Mouse (Mus musculus): ENCODE data around the gene Klk8. TPM values are rescaled to one million over a fixed set of nuclear protein-coding genes. Genes with fewer than 3 reads are reported as not detected.
A peak's percentile ranks its signal among the peaks of the same experiment; 100 is the strongest.

Klk8 gene
- polyA plus RNA-seq, 1 experiment from 2014 or later: 6.4 TPM

DNA sequence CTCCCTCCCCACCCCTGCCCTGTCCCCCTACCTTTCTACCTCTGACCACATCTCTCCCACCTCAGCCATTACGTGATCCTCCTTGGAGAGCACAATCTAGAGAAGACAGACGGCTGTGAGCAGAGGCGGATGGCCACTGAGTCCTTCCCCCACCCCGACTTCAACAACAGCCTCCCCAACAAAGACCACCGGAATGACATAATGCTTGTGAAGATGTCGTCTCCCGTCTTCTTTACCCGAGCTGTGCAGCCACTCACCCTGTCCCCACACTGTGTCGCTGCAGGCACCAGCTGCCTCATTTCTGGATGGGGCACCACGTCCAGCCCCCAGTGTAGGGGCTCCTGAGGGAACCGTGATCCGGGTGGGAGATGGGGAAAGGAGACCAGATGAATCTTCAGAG is 20.0 kb upstream of the Klk8 start:
- no peak overlapping the region for H3K27ac ChIP-seq (replicated peaks)
- WGBS: 85% methylated on average over 12 of the region's 12 CpGs
- no peak for ATAC-seq (replicated peaks)

DNA sequence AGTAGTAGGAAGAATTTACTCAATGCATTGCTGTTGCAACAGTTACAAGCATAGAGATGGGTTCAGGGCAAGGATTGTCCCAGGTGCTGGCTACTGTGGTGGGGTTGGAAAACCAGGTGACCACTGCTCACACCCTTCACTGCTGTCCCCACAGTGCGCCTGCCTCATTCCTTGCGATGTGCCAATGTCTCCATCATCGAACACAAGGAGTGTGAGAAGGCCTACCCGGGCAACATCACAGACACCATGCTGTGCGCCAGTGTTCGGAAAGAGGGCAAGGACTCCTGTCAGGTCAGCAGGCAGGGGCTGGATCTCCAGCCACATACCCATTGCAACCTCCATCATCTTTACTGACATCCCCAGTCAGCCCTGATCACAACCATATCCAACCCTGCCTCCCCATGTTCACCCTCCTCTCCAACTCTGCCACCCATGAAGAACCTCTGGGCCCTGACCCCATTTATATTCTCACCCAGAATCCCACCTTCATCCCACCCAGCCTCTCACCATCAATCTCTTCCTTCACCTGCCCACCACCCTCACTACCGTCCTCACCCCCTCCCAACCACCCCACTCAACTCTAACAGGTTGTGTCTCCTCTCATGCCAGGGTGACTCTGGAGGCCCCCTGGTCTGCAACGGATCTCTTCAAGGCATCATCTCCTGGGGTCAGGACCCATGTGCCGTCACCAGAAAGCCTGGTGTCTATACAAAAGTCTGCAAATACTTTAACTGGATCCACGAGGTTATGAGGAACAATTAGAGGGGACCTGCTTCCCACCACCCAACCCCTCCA is 19.0 kb upstream of the Klk8 start:
- ATAC-seq (replicated peaks): no peak
- H3K4me2 ChIP-seq (replicated peaks): no peak overlapping the region
- H3K27ac ChIP-seq (replicated peaks): no peak overlapping the region
- 93% methylated on average over 10 of the region's 10 CpGs for WGBS
- no peaks in the 10 kb centered on the region for H3K9me3 ChIP-seq
- no peak overlapping the region for H3K4me3 ChIP-seq
- H3K9ac ChIP-seq (replicated peaks): no peak overlapping the region
- H3K4me1 ChIP-seq: peaks cover 5% of the 10 kb centered on the region
- no peaks in the 10 kb centered on the region for H3K36me3 ChIP-seq
- 0 out of 2 replicates have a peak, but pooled peaks cover 4% of the 10 kb centered on the region for H3K27me3 ChIP-seq

More for the DNA sequence above, 20.0 kb upstream of the Klk8 start:
- Histone ChIP-seq H3K4me1 (peaks cover 2% of the 10 kb centered on the region), H3K27me3 (no peaks in the 10 kb centered on the region), H3K9me3 (no peaks in the 10 kb centered on the region), H3K36me3 (no peaks in the 10 kb centered on the region), H3K9ac (replicated peaks) (no peak overlapping the region), H3K4me2 (replicated peaks) (no peak overlapping the region), H3K4me3 (no peak overlapping the region)

DNA sequence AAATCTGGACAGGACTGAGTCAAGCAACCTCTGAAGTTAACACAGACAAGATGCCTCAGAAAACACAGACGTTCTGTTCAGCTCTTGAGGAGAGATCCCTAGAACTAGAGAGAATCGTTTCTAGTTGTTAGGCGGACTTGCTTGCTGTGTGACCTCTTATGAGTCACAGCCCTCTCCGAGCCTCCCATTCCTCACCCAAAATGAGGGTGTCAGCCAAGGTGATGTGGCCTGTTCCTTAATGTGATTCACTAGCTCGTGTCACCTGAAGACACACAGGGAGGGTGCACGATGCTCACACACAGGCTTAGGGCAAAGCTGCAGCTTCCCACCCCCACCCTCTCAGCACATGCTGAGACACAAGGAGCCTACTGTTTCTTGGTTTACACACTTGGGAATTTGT is 17.1 kb upstream of the Klk8 start:
- H3K9me3 ChIP-seq: no peaks in the 10 kb centered on the region
- no peaks in the 10 kb centered on the region for H3K36me3 ChIP-seq
- WGBS: 65% methylated on average over 6 of the region's 6 CpGs
- no peak overlapping the region for H3K9ac ChIP-seq (replicated peaks)
- no peak overlapping the region for H3K4me3 ChIP-seq
- H3K4me2 ChIP-seq (replicated peaks): no peak overlapping the region
- ATAC-seq (replicated peaks): no peak
- peaks cover 5% of the 10 kb centered on the region for H3K4me1 ChIP-seq
- H3K27me3 ChIP-seq: 0 out of 2 replicates have a peak, but pooled peaks cover 4% of the 10 kb centered on the region
- no peak overlapping the region for H3K27ac ChIP-seq (replicated peaks)

DNA sequence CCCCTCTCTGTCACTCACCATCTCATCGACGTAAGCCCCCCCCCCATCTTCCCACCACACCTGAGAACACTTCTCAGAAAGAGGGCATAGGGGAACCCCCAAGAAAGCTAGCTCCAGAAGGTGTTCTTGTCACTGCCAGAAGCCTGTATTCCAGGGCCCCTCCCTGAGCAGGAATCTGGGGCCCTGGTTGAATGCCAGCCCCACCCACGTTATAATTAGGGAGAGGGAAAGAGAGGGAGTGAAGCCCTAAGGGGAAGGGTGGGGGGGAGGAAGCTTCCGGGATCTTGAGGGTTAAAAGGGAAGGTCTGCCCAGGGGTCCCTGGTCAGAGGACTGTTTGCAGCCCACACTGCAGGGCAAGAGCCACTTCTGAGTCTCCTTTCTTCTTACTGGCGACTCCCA is 16.6 kb upstream of the Klk8 start, which contains the start of gene Klk10:
Gene Klk10, plus strand, starts transcription at position 290 of the 400 bp plus-strand sequence.
- WGBS: 45% methylated on average over 5 of the region's 5 CpGs
- 0 out of 2 replicates have a peak, but pooled peaks cover 4% of the 10 kb centered on the region for H3K27me3 ChIP-seq
- no peaks in the 10 kb centered on the region for H3K9me3 ChIP-seq
- peaks cover 5% of the 10 kb centered on the region for H3K4me1 ChIP-seq
- no peak within 1 kb of the TSS for H3K4me2 ChIP-seq (replicated peaks)
- no peak for ATAC-seq (replicated peaks)
- no peaks in the 10 kb centered on the region for H3K36me3 ChIP-seq
- no peak within 1 kb of the TSS for H3K27ac ChIP-seq (replicated peaks)
- H3K9ac ChIP-seq (replicated peaks): no peak within 1 kb of the TSS
- no peak within 1 kb of the TSS for H3K4me3 ChIP-seq

DNA sequence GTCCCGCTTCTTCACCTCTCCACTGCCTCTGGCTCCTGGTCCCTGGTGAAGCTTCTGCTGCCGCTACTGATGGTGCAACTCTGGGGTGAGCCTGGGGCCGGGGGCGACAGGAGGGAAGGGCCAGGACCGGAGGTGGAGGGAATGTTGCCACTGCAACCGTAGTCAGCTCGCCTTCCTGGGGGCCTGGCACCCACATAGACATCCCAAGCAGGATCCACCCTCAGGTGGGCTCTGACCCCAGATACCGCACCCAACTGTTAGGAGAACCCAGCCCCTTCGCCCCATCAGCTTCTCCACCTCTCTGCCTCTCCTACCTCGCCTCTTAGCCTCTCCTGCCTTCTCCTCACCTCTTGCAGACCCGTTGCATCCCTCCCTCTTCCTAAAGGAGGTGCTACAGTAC is 15.8 kb upstream of the Klk8 start:
- H3K4me2 ChIP-seq (replicated peaks): no peak overlapping the region
- H3K27me3 ChIP-seq: 0 out of 2 replicates have a peak, but pooled peaks cover 4% of the 10 kb centered on the region
- H3K4me1 ChIP-seq: peaks cover 5% of the 10 kb centered on the region
- 92% methylated on average over 11 of the region's 11 CpGs for WGBS
- H3K27ac ChIP-seq (replicated peaks): no peak overlapping the region
- no peaks in the 10 kb centered on the region for H3K9me3 ChIP-seq
- no peak overlapping the region for H3K9ac ChIP-seq (replicated peaks)
- no peaks in the 10 kb centered on the region for H3K36me3 ChIP-seq
- no peak for ATAC-seq (replicated peaks)
- H3K4me3 ChIP-seq: no peak overlapping the region

DNA sequence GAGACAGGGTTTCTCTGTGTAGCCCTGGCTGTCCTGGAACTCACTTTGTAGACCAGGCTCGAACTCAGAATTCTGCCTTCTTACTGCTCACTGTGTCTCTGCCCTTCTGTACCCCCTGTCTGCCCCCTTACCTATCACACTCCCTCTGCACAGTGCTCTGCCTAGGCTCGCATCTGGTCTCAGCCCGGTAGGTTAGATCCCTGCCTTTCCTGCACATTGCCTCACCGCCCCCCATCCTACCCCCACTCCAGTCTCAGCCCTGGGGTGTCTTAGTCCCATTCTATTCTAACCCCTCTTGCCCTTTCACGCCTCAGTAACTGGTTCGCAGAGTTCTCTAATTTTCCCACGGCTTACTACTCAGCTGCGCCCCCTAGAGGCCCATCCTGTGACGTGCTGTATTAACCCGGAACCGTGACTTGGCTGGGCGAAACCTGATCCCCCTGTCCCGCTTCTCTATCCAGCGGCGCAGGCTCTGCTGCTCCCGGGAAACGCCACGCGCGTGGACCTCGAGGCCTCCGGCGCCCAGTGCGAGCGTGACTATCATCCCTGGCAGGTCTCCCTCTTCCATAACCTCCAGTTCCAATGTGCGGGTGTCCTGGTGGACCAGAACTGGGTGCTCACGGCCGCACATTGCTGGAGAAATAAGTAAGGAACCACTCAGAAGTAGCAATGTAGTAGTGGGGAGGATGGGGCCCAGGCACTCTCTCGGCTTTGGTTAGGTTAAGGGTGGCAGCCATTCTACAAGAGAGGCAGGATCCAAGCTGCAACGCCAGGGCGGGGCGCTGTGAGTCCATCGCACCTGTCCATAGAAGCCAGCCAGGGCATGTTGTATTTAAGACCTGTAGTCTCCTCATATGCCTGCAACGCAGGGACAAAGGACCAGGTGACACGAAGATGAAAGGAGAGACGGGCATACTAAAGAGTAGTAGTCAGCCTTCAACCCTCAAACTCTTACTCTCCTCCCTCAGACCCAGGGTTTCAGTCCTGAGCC is 14.8 kb upstream of the Klk8 start:
- Histone ChIP-seq H3K9ac (replicated peaks) (peak overlapping the region; percentile 43; the same call in 1 of the 2 replicates), H3K4me3 (peak overlapping the region; percentile 34), H3K36me3 (no peaks in the 10 kb centered on the region), H3K4me2 (replicated peaks) (peak overlapping the region; percentile 69), H3K27ac (replicated peaks) (no peak overlapping the region), H3K4me1 (peaks cover 5% of the 10 kb centered on the region), H3K9me3 (no peaks in the 10 kb centered on the region), H3K27me3 (0 out of 2 replicates have a peak, but pooled peaks cover 4% of the 10 kb centered on the region)
- WGBS: 7% methylated on average over 36 of the region's 36 CpGs
- ATAC-seq (replicated peaks): peak; percentile 59

DNA sequence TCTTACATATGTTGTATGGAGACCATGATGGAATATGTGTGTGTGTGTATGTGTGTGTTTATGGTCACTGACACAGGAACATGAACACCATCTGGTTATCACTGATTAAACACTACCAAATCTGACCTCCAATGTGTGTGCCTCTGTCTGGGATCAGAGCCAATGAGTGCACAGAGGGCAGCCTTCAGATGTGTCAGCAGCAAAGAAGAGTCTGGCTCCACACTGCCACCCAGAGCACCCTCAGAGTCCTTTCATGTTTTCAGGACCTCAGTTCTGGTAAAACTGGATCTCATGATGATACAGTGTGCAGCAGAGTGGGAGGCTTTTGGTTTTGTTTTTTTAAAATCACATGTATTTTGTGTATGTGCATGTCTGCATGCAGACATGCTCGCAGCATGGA is 12.1 kb upstream of the Klk8 start:
- Histone ChIP-seq H3K27me3 (0 out of 2 replicates have a peak, but pooled peaks cover 4% of the 10 kb centered on the region), H3K27ac (replicated peaks) (no peak overlapping the region), H3K9ac (replicated peaks) (no peak overlapping the region), H3K36me3 (no peaks in the 10 kb centered on the region), H3K4me3 (no peak overlapping the region), H3K4me1 (peaks cover 5% of the 10 kb centered on the region), H3K9me3 (no peaks in the 10 kb centered on the region), H3K4me2 (replicated peaks) (no peak overlapping the region)
- WGBS: 91% methylated on average over 1 of the region's 1 CpGs
- no peak for ATAC-seq (replicated peaks)

DNA sequence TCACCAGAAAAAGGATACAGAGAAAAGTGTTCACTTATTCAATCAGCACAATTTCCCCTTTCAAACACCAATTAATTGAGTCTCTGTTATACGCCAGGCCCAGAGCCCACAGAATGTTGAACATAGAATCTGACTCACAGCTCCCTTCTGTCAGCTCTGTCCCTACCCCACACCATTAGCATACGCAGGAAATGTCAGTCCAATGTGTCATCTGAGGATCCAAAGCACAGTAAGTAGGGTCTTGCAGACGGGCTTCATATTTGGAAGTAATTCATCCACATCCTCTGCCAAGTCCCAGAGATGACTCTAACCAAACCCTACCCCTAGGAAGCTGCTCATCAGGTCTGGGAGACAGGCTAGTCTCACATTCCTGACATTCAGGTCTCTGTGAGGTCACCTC is 9.3 kb upstream of the Klk8 start:
- no peak overlapping the region for H3K27ac ChIP-seq (replicated peaks)
- H3K9ac ChIP-seq (replicated peaks): no peak overlapping the region
- ATAC-seq (replicated peaks): no peak
- no peak overlapping the region for H3K4me3 ChIP-seq
- H3K27me3 ChIP-seq: 0 out of 2 replicates have a peak, but pooled peaks cover 3% of the 10 kb centered on the region
- no peaks in the 10 kb centered on the region for H3K36me3 ChIP-seq
- H3K9me3 ChIP-seq: no peaks in the 10 kb centered on the region
- H3K4me2 ChIP-seq (replicated peaks): no peak overlapping the region
- H3K4me1 ChIP-seq: no peaks in the 10 kb centered on the region
- WGBS: 67% methylated on average over 3 of the region's 3 CpGs

DNA sequence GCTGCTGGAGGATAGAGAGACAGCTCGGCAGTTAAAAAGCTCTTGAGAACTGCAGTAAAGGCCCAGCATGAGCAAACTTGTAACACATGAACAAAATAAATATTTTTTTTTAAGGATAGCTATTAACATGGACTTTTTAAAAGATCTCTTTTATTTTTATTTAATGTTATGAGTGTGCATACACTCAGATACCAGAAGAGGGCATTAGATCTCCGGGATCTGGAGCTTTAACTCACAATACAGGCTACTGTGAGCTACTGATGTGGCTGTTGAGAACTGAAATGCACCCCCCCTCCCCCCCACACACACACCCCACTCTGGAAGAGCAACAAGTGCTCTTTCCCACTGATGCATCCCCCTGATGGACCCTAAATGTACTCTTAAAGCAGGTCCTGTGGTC is 8.1 kb upstream of the Klk8 start:
- Histone ChIP-seq H3K4me2 (replicated peaks) (no peak overlapping the region), H3K9me3 (no peaks in the 10 kb centered on the region), H3K9ac (replicated peaks) (no peak overlapping the region), H3K36me3 (no peaks in the 10 kb centered on the region), H3K27ac (replicated peaks) (no peak overlapping the region), H3K4me1 (no peaks in the 10 kb centered on the region), H3K27me3 (0 out of 2 replicates have a peak, but pooled peaks cover 3% of the 10 kb centered on the region), H3K4me3 (no peak overlapping the region)
- 74% methylated on average over 2 of the region's 2 CpGs for WGBS
- no peak for ATAC-seq (replicated peaks)

DNA sequence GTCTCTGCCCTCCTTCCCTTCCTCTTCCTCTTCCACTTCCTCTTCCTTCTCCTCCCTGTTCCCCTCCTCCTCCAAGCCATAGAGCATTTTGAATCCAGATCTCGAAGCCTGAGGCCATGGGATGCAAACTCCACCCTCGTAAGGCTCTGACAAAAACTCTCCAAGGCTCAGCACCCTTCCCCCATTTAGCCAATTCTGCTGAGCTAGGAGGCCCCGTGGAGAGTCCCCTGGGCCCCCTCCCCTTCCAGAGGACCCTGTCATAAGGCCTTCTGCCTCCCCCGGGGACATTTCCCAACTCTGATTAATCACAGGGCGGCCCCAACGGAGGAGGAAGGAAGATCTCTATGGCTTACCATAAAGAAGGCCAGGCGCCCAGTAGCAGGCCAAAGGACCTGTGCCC is 5.8 kb upstream of the Klk8 start, which contains the start of gene Klk9:
Gene Klk9, plus strand, starts transcription at position 301 of the 400 bp plus-strand sequence.
- WGBS: 77% methylated on average over 7 of the region's 7 CpGs
- Histone ChIP-seq H3K9me3 (no peaks in the 10 kb centered on the region), H3K4me1 (peaks cover 6% of the 10 kb centered on the region), H3K27ac (replicated peaks) (no peak within 1 kb of the TSS), H3K9ac (replicated peaks) (no peak within 1 kb of the TSS), H3K4me3 (no peak within 1 kb of the TSS), H3K27me3 (peaks cover 20% of the 10 kb centered on the region; the same call in 1 of the 2 replicates), H3K4me2 (replicated peaks) (no peak within 1 kb of the TSS), H3K36me3 (no peaks in the 10 kb centered on the region)
- ATAC-seq (replicated peaks): no peak

DNA sequence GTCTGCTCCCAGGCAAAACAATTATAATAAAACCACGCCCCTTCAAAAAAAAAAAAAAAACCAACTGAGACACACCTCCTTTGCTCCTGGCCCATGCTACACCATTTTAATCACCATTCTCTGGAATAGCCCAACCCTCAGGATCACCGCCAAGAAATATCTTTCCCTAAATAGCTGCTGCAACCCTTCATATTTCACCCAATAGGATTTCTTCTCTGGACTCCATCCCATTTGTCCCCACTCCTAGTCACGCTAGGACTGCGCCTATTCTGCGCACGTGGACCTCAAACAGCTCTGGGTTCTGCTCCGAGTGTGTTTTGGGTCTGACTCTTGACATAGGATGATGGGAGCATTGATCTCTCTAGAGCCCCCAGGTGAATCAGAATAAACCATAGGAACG is 1.0 kb upstream of the Klk8 start:
- H3K9ac ChIP-seq (replicated peaks): peak overlapping the region; percentile 55
- no peaks in the 10 kb centered on the region for H3K9me3 ChIP-seq
- peaks cover 32% of the 10 kb centered on the region for H3K27me3 ChIP-seq
- no peak overlapping the region for H3K27ac ChIP-seq (replicated peaks)
- H3K4me3 ChIP-seq: peak overlapping the region; percentile 52
- H3K4me1 ChIP-seq: peaks cover 20% of the 10 kb centered on the region
- H3K4me2 ChIP-seq (replicated peaks): peak overlapping the region; percentile 80
- WGBS: 7% methylated on average over 8 of the region's 8 CpGs
- ATAC-seq (replicated peaks): no peak
- no peaks in the 10 kb centered on the region for H3K36me3 ChIP-seq
